Mouse (Mus musculus) mesoderm, embryonic 11.5 days (tissue): ENCODE data around the gene Slc25a43.

ENCODE experiments used
- DNase-seq: peaks from one replicate; pipeline ENCODE4 v3.0.0-alpha.2; 2012; ENCODE audit warnings: low read depth, low spot score

The Slc25a43 gene

GRCm38 (mm10) chrX:36823932-36824711, 80.7 kb downstream of the Slc25a43 start:
- DNase-seq = no peak

GRCm38 (mm10) chrX:36825032-36825431, 81.6 kb downstream of the Slc25a43 start:
- no peak for DNase-seq
